Mouse (Mus musculus) heart, postnatal 0 days (tissue): ENCODE measurements around the gene Atxn7l2.

ENCODE experiments used
- CTCF ChIP-seq: IDR thresholded peaks from 2 replicates; pipeline ENCODE4 v1.5.1; 2016; ENCODE audit warnings: antibody characterized with exemption, control low read depth, low read depth
- EP300 ChIP-seq: IDR thresholded peaks from 2 replicates; pipeline ENCODE4 v1.6.1; 2016; ENCODE audit warnings: antibody characterized with exemption, low read depth

DNA sequence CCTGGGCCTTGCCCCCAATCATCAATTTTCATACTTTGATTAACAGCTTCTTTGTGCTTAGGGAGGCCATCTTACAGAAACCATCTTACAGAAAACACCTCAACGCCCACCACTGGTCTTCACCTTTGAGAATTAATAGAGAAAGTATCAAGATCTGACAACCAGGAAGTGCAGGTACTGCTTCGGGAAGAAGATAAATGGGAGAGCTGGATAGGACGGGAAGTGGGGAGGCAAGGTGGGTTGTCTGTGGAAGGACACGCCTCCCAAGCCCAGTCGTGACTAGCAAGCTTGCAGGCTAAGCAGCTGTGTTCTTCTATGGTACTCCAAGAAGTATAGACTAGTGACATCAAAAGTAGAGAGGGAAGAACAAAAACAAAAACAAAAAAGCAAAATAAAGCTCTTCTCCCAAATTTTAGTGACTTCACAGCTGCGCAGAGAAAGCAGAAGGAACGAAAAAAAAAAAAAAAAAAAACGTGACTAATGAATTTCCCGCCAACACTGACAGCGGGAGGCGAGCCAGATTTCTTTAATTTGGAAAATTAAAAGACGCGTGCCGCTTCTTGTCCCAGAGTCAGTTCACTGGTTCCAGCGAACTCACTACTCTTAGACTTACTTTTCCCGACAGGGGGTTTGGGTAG is 25.2 kb downstream of the Atxn7l2 start:
- TF ChIP-seq EP300, result no peak
- TF ChIP-seq CTCF, result no peak
